Mouse (Mus musculus): ENCODE results near the gene Polr1e.
"Not testable (repeated sequence)": the region's sequence is repeated elsewhere in the genome, so short reads cannot be mapped to it uniquely, and the experiment has no call there.

The Polr1e gene

DNA sequence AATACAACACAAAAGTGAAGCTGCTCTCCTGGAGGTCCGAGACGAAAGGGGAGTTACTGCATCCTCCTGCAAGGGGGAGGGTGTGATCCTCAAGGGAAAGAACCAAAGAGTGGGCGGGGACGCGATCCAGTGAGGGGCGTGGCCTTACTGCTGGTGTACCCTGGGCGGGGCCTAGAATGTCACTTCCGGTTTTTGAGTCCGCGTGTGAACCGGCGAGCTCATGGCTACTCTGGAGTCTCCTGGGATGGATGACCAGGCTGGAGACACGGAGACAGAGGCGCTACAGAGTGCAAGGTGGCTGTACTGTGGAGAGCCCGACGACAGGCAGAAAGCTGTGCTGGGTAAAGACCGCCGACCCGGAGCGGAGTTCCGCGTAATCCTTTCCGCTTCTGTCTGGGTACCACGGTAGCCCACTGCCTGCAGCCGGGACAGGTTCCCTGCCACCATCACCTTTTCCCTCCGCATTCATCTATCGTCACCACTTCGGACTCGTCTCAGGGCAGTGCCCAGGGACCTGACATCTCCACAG is at the start of gene Polr1e:
TSS of gene Polr1e (plus strand) at position 132 of the 529 bp plus-strand sequence.
- peak; percentile 81 to 87 for DNase-seq (ENCODE audit: low spot score in 2 of 2)

DNA sequence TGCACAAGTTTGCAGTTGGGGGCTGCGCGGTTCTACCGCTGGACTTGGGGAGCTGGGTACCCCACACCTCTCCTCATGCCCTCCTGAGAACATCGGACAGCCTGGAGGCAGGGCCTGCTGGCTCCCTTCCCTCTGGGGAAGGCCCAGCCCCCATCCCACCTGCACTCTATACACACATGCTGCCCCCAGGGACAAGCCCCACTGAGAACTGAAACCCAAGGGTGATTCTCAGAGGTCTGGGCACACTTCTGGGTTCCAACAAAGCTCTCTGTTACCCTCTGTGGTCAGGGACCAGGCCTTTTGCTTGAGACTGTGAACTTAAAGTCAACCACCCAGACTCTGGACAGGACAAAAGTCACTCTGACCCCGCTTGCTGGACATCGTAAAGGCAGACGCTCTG is 48.3 kb upstream of the Polr1e start:
- no peak for DNase-seq (ENCODE audit: low spot score in 2 of 2)

DNA sequence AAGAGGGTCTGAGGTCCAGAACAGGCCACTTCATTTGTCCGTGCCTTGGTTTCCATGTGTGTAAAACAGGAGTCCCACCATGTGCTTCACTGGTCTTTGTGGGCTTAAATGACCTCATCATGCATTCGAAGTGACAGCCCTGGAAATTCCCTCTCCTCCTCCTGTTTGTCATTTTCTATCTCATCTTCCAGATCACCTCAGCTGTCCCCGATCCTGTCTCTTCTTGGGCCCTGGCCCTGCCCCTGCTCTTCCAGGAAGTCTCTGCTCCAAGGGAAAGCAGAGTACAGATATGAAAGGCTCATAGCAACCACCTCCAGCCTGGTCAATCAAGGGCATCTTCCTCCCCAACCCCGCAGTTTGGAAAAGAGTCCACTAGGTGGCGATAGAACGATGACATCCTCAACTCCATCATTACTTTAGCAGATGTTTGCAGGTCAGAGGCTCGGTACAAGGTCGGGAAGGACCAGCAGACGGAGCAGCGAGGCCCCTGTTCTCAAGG is 47.7 kb upstream of the Polr1e start:
- no peak for DNase-seq (ENCODE audit: low spot score in 2 of 2)

DNA sequence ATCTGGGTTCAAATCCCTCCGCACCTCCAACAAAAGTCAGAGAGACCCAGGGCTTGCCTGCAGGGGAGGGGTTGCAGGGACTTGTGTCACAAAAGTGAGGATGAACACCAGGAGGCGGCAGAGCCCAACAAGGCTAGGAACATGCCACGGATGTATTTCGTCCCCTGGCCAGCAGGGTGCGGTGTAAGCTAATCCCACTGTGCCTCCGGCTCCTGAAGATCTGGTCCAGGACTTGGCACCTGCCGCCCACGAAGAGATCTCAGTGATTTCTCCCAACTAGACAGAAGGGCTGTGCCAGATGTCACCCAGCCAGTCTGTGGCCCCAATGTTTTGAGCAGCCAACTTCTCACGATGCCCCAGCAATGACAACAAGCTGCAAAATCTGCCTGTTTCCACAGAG is 44.9 kb upstream of the Polr1e start:
- peak; percentile 84 to 85 for DNase-seq (ENCODE audit: low spot score in 2 of 2)

DNA sequence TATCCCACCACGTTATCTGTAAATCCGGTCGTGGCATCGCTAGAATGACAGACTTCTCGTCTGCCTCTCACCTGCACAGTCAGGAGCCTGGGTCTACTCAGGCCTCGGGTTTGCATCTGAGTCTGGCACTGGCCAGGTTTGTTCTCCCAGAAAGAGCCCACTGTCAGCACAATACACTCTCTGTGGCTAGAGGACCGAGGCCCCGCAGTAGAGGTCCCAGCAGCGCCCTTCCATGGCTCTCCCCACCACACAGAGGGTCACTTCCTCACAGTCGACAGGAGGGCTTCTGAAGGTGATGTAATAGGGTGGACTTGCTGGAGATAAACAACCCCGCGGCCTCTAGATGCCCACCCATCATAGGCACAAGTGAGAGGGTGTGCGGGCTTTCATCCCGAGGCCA is 44.5 kb upstream of the Polr1e start:
- DNase-seq (ENCODE audit: low spot score in 2 of 2) = no peak

DNA sequence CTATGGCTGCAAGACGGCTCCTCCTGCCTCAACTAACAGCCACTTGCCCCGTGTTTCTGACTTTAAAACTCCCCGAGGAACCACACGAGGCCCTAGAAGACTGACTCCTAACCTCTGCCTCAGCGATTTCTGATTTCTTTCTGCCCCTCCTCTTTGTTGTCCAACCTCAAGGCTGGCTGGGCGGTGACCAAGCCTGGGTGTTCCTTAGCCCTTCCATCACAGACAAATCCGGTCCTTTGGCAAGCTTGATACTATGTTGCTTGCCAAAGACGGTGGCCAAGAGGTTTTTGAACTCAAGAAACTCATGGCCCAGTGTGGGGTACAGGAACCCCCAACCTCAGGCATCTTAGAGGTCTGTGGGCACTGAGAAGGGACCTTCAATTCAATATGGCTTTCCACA is 44.1 kb upstream of the Polr1e start:
- no peak for DNase-seq (ENCODE audit: low spot score in 2 of 2)

DNA sequence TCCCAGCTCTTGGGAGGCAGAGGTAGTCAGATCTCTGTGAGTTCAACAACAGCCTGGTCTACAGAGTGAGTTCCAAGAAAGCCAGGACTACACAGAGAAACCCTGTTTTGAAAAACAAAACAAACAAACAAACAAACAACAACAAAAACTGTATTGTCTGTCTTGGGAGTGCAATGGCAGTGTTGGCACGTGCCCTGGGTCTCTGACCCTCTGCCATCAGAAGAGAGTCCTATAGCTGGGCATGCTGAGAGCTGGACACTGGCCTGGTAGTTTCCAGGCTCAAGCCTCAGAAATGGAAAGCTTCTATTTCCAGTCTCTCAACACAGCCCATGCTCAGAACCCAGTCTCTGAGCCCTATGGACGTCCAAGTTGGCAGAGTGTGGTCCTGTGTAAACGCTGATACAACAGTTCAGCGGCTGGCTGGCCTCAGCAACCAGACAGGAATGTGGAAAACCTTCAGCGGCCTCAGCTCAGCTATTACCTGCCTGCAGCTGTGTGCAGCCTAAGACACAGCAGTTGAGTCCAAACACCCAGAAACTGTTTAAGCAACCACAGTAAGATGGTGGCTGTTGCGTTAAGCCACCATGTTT is 42.3 kb upstream of the Polr1e start:
- no peak for DNase-seq (ENCODE audit: low spot score in 2 of 2)

DNA sequence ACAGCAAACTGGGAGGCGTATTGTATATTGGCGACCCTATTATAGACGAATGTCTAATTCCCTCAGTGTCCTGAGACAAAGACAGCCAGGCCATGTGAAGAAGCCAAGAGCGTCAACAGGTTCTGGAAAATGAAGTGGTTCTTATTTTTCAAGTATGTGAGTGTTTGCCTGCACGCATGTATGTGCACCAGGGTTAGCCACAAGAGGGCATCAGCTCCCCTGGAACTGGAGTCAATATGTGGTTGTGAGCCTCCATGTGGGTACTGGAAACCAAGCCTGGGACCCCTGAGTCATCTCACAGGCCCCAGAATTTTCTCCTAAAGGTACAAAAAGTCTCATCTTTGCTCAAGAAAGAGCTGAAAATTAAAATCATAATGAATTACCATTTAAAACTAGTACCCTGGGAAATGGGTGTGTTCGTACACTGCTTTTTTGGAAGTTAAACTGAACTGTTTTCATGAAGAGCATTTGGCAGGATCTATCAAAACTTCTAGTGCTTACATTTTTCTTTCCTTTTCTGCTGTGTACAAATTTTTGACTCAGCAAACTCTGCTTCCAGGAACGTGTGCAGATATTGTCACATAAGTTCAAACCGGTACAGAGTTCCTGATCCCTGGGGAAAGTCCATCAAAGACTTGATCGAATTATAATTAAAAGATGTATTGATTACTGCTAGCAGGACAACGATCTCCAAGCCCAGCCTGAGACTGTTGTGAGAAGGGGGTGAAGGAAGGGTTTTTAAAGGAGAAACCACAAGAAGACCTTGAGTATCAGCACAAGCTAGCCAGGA is 41.3 kb upstream of the Polr1e start:
- DNase-seq (ENCODE audit: low spot score in 2 of 2) = no peak

DNA sequence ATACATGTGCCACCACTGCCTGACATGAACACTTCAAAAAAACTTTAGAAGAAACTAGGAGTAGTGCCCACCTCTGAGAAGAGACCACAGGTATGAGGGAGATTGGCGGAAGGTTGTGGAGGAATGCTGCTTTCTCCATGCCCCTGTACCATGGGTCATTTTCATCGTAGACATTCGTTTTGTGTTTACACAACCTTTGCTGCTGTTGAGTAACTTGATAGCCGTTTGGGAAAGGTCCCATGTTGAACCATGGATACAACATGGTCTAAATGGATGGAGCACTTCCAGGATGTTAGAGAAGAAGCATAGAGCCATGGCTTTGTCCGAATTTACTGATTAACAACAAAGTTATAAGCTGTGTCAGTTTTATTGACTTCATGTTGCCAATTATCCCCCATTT is 40.2 kb upstream of the Polr1e start:
- no peak for DNase-seq (ENCODE audit: low spot score in 2 of 2)

DNA sequence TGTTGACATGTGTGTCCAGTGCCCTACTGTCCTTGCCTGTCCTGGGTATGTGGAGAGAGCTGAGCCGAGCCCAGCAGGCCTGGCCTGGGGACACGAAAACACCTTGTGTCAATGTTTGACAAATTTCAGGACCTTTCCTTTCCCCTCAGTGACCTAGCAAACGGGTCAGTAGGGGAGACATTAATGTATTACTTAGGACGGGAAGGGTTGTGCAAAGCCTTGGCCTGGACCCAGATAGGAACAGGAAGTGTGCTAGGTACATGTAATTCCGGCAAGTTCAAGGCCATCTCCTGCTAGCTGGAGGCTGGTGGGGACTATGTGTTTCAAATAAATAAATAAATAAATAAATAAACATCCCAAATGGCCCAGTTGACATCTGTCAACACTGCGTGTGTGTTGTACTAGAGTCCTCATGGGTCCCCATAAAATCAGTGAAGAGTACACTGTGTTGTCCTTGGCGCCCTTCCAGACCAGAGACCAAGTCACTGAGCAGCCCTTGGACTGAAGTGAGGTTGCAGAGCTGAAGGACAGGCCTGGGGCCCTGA is 38.5 kb upstream of the Polr1e start:
- no peak for DNase-seq (ENCODE audit: low spot score in 2 of 2)

DNA sequence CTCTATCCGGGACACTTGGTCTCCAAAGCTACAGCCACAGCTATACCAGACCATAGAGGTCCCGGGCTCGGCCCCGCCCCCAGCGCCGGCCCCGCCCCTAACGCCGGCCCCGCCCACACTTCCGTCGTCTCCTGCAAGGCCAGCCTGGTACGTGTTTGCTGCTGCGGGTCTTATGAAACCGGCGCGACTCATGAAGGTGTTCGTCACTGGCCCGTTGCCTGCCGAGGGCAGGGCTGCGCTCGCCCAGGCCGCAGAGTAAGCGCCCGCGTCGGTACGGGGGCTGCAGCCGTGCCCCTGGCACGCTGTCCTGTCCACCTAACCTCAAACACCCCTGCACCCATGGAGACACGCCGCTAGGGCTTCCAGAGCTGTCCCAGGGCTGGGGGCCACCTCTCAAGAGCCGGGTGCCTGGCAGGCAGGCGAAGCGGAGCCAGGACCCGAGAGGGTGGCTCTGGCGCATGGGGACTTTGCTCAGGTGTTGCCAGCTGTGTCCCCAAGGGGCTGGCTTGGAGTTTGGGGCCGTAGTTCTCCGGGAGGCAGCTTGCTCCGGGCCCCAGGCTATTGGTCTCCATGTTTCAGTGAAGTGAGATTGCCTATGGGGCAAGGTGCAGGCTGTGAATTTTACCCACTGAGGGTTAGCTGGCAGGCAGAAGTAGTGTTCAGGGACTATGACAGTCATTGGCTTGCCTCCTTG is 37.0 kb upstream of the Polr1e start, which contains the start of gene Grhpr:
TSS of gene Grhpr (plus strand) at position 116 of the 694 bp plus-strand sequence.
- peak; percentile 41 to 58 for DNase-seq (ENCODE audit: low spot score in 2 of 2)

DNA sequence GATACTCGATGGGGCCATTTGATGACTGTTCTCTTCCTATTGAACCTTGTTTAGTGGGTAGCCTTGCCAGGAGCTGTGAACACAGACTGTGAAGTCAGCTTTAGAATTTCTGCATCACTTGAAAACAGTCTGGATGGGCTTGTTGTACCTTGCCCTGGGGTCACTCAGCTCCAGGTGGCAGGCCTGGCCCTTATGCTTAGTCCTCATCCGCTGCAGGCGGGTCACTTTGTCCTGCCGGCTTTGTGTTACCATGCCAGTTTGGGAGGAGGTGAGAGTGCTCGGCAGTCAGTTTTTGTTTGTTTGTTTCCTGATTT is 36.5 kb upstream of the Polr1e start:
- DNase-seq (ENCODE audit: low spot score in 2 of 2) = no peak

DNA sequence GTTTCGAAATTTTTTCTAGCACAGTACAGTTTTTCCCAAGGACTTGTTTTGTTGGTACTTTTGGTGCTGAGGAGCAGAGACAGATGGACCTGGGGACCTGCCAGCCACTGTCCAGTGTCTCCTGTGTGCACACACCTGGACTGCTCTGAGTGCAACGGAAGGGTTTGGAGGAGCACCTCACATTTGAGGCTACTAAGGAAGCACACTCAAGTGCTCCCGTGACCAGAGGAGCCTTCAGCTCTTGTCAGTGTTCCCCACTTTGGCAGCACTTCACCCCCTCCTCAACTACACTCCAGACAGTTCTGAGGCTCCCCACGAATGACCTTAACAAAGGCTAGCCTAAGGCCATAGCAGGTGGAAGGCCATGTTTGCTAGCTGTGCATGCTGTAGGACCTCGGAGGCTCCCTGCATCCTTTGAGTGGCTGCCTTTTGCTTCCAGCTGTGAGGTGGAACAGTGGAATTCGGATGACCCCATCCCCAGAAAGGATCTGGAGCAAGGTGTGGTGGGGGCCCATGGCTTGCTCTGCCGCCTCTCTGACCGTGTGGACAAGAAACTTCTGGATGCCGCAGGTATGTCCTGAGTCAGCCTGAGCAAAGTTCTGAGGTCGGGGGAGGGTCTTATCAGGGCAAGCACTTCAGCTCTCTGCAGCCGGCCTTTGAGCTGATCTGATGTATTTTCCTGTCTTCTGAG is 35.8 kb upstream of the Polr1e start:
- no peak for DNase-seq (ENCODE audit: low spot score in 2 of 2)

DNA sequence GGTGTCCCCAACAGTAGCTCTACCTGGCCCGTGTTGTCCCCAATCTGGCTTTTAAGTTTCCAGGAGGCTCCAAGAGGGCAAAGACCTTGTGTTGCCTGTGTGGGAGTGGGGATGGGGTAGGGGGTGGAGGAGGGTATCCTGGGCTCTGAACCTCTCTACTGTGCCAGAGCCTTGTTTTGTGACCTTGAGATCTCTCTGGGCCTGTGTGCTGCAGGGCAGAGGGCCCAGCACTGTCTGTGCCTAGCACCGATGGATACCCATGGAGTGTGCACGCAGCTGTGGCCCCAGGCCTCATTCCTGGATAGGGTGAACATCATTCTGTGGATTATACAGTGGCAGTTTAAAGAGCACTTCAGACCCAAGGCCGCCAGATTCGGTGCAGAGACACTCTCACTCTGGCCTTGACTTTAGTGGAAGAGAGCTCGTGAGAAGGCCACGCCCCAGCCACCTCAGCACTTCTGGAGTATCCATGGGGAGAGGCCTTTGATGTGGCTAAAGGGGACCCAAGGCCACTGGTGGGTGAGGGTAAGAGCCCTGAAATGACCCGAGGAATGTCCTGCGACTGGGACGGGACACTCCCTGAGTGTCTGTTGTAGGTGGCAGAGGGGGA is 35.1 kb upstream of the Polr1e start:
- DNase-seq (ENCODE audit: low spot score in 2 of 2) = no peak

DNA sequence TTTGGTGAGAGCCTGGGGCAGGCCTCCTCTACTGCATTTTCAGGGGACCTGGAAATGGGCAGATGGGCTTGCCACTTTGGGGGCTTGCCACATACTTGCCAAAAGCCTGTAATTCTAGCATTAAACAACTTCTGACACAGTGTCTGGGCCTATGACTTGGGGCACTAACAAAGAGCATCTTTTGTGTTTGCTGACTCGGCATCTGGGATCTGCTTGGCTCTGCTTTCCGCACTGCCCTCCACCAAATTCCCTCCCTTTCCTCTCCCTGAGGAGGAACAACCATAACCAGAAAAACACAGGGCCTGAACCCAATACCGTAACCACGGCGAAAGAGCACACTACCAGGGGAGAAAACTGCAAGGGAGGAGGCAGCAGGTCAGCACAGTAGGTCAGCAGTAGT is 27.8 kb upstream of the Polr1e start:
- DNase-seq (ENCODE audit: low spot score in 2 of 2) = no peak

DNA sequence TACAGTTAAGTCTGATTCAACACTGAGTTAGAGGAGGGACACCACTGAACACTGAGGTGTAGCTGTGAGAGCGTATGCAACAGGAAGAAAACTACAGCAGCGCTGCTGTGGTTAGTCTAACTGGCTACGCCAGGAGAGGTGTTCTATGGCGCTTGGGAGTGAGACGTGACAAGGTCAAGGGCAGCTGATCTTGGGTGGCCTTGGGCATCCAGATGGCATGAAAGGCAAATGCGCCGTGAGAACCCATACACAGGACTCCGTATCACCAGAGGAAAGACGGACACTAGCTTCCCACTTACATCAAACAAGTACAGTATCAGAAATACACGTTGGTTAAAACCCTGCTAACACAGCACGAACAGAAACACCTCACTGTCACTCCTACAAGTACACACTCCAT is 26.1 kb upstream of the Polr1e start:
- not testable (repeated sequence) for DNase-seq (ENCODE audit: low spot score in 2 of 2)

DNA sequence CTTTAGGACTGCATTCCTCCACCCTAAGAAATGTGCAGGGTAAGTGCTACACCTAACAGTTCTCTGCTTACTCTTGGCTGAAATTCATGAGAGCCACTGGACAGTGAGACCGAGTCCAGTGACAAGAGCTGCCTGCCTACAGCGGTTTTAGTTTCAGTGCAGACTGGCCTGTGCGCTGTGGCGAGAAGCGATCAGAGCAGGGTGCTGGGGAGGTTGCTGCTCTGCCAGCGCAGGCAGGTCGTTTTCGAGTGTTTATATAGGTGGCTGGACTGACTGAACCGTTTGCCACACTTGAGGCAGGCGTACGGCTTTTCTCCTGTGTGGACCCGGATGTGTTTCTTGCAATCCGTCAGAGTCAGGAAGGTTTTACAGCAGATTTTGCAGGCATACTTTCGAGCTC is 25.2 kb upstream of the Polr1e start:
- DNase-seq (ENCODE audit: low spot score in 2 of 2) = not testable (repeated sequence)

DNA sequence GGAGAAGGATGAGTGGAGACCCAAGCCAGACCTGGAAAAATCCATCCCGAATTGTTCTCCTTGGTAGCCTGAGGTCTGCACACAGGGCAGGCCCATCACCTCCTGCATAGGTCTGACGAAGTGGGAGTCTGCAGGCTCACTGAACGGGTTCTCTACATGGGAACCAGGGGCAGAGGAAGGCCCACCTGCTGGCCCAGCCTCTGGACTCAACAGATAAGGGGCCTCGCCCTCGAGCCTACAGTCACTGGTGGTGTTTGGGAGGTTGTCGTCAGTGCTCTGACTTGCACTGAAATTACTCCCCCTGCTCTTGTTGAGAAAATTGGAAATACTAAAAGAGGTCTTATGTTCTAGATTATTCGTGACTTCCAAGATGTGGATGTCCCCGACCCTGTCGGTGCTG is 24.5 kb upstream of the Polr1e start:
- no peak for DNase-seq (ENCODE audit: low spot score in 2 of 2)

DNA sequence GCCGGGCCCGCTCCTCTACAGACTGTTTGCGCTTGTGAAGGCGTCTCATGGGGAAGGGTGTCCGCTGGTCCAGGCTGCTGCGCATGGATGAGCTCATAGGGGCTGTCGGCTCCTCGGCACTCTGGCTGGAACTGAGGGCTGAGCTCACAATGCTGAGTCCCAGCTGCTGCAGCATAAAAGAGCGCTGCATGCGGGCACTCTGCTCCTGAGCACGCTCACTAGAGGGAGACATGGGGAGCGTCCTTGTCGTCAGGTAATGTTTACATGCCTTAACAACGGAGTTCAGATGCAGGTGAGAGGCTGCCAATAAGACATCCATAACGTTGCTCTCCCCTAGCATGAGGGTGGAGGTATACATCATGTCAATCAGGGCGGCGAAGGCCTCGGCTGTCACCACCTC is 23.6 kb upstream of the Polr1e start:
- DNase-seq (ENCODE audit: low spot score in 2 of 2) = no peak

DNA sequence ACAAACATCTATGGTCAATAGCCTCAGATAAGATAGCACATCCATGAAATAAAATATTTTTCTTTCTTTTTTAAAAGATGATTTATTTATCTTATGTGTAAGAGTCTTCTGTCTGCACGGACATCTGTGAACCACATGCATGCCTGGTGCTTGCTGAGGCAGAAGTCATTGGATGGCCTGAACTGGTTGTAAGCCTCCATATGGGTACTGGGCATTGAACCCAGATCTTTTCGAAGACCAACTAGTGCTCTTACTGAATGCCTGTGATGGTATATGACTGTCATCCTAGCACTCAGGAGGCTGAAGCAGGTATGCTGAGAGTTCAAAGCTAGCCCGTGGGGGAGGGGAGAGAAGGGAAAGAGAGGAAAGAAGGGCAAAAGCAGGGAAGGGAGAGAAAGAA is 20.3 kb upstream of the Polr1e start:
- no peak for DNase-seq (ENCODE audit: low spot score in 2 of 2)

DNA sequence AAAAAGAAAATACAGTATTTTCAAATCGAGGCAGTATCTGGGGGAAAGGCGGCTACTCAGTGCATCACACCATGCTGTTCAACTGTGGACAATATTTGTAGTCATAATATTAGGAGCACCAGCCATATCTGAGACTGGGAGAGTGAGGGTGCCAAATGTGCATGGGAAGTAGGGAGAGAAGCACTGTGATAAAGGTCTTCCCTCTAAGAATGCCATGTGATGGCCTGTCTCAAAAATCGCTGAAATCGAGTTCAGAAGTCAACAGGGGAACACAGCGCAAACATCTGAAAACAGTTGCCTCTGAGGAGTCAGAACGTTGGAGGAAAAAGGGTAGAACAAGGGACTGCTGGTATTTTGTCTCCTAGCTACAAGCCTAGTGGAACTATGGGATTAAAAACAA is 18.4 kb upstream of the Polr1e start:
- DNase-seq (ENCODE audit: low spot score in 2 of 2) = no peak

All from frontal cortex, postnatal 10 days (tissue).